Mouse (Mus musculus) embryonic fibroblast, embryonic 13.5 days (primary cell): ENCODE measurements around the gene Agap1.

Experiments
- CTCF ChIP-seq: IDR thresholded peaks from 2 replicates; pipeline ENCODE4 v1.5.1; 2011; ENCODE audit warnings: mild to moderate bottlenecking, control low read depth, low read length, moderate library complexity, borderline replicate concordance; ENCODE audit not compliant: insufficient read depth
- POLR2A ChIP-seq: IDR thresholded peaks from 2 replicates; pipeline ENCODE4 v1.6.1; 2011; ENCODE audit warnings: low read depth, mild to moderate bottlenecking, control low read depth, low read length, moderate library complexity

- no peak for TF ChIP-seq CTCF
- TF ChIP-seq POLR2A, result no peak
These were observed 48.6 kb upstream of the Agap1 start for GRCm38 (mm10) chr1:89405991-89406390.
